Mouse (Mus musculus) cerebellum, adult 2 months (tissue): Measurements from ENCODE around the gene Ppp1r1a.

Experiments used
- CTCF ChIP-seq: fragments of 200-500 bp; IDR thresholded peaks from 2 replicates; pipeline ENCODE4 v1.5.1; 2011; ENCODE audit warnings: low read depth, mild to moderate bottlenecking, control low read depth, low read length, moderate library complexity, borderline replicate concordance; ENCODE audit not compliant: insufficient read depth
- POLR2A ChIP-seq: fragments of 200-500 bp; IDR thresholded peaks from 2 replicates; pipeline ENCODE4 v1.6.1; 2011; ENCODE audit warnings: low read length, control low read depth, borderline replicate concordance; ENCODE audit not compliant: insufficient read depth

GRCm38 (mm10) chr15:103540646-103541045 is 2.8 kb upstream of the Ppp1r1a start:
- TF ChIP-seq CTCF (no peak), POLR2A (no peak)
